Mouse (Mus musculus) urinary bladder, postnatal 14 days (tissue): ENCODE results near the gene Mfap4.

Source experiments
- DNase-seq: peaks from one replicate; pipeline ENCODE4 v3.0.0; 2021; ENCODE audit warnings: low spot score

Gene Mfap4

DNA sequence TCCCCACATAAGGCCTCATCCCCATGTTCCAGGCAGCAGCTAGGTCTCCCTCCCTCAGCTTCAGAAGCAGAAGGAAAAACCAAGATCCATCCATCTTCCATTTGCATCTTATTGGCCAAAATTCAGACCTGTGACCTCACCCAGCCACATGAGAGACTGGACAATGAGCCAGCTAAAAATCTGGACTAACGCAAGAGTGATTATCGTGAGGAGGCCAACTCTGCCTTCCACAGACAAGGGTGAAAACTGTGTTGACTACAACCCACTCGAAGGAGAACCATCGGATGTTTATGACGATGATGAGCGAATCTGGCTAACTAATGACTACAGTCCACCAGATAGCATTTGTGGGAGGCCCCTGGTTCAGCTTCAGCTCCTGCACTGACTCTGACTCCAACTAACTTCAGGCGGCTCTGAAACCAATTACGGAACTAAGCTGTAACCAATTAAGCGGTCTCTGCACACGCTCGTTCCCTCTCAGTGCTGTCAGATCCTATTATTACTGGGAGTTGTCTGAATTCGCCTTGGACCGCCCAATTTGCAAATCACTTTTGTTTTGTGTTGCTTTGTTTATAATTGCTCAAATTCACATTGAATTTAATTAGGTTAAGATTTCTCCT, 1.9 kb upstream of the Mfap4 start:
- DNase-seq: no peak

DNA sequence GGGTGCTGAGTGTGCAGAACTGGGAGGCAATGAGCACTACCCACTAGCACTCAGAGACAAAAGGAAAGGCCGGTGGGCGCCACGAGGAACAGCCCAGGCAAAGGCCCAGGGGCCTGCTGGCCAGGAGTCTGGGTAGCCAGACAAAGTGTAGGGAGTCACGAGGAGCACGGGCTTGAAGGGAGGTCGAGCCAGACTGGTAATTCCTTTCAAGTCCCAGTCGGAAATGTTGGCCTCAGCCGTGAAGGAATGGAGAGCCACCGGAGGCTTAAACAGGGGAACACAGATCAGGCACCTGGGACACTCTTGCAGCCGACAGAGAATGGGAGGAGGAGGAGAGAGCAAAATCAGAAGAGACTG, 997 bp upstream of the Mfap4 start:
- no peak for DNase-seq

DNA sequence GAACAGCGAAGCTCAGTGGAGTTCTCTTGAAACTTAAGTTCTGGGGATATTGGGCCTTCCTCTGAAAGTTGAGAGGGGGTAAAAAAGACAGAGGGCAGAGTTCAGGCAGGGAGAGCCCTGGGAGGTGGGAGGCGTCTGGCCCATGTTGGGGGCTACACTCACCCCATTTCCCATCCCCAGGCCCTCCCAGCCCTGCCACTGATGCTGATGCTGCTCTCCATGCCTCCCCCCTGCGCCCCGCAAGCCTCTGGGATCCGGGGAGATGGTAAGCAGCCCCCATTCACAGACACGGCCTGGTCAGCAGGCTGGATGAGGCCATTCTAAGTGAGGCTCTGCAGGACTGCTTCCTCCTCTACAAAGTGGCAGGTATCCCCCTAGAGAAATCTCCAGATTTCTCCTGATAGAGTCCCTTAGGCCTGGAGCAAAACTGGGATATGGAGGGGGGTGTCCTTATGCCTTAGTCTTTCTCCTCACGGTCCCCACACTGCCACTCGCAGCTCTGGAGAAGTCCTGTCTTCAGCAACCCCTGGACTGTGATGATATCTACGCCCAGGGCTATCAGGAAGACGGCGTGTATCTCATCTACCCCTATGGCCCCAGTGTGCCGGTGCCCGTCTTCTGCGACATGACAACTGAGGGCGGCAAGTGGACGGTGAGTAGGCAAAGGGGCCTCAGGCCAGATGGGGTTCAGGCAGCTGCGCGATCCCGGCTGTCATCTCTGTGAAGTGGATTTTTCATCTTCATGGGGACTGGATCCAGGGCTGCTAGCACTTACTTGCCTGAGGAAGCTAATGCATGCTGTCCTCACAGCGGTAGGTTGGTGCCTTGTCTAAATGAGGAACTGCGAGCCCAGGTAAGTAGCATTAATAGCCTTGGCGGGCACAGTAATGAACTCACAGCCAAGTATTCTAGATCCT, 568 bp downstream of the Mfap4 start:
- DNase-seq: no peak

DNA sequence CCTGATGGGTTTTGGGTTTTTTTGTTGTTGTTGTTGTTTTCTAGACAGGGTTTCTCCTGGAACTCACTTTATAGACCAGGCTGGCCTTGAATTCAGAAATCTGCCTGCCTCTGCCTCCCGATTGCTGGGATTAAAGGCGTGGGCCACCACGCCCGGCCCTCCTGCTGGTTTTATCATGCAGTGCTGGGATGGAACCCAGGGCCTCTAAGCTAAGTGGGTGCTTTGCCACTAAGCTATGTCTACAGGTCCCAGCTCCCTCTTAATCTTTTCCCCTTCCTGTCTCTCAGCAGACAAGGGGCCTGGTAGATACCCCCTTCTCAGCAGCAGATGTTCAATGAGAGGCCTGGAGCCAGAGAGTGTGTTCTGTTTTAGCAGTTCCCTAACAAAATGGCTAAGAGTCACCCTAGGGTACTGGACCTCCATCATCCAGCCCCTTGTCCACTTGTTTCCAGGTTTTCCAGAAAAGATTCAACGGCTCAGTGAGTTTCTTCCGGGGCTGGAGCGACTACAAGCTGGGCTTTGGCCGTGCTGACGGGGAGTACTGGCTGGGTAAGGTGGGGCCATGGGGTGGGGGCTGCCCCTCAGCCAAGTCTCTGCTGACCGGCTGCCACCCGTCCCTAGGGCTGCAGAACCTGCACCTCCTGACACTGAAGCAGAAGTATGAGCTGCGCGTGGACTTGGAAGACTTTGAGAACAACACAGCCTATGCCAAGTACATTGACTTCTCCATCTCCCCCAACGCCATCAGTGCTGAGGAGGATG, 1.4 kb downstream of the Mfap4 start:
- DNase-seq: no peak

DNA sequence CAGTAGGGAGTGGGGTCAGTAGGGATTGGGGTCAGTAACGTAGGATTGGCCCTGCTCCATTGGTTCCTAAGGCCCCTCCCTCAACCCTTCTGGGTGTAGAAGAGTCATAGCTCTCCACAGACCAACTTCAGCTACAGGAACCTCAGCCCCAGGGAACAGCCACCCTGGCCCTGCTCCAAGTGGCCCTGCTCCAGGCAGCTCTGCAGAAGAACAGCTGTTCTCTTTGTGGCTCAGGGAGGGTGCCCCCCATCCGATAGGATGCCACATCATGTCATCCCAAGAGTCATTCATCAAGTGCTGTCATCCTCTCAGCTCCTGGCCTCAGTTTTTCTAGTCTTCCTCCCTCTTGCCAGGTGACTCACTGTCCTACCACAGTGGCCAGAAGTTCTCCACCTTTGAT, 2.2 kb downstream of the Mfap4 start:
- peak; percentile 73 for DNase-seq

DNA sequence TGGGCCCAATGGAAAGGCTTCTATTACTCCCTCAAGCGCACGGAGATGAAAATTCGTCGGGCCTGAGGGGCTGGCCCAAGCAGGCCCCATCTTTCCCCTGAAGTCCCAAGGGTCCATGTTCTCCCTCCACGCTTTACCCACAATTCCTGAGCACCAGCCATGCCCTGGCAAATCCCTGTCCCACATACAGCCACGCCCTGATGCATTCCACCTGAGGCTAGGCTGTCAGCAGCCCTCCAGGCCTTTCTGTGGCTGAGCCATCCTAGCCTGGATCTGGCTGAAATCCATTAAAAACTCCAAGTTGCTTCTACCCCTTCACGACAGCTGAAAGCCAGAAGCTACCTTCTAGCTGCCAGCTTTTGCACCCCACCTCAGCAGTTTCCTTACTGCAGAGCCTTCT, 2.7 kb downstream of the Mfap4 start:
- DNase-seq: no peak

DNA sequence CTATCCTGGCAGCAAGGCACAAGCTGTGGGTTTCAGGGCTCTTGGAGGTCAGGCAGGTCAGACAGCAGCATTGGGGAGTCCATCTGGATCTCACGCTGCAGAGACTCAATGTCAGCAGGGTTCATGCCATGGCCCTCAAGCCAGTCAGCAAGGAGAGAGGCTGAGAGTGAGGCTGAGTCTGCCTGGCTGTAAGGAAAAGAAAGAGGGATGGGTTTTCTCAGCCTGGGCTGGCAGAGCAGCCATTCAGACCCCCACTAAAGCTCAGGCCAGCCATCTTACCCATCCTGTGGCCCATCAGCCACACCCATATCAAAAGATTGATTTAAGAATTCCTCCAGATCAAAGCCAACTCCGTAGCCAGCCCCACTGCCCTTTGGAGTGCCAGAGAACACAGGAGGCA, 3.9 kb downstream of the Mfap4 start:
- DNase-seq: no peak

DNA sequence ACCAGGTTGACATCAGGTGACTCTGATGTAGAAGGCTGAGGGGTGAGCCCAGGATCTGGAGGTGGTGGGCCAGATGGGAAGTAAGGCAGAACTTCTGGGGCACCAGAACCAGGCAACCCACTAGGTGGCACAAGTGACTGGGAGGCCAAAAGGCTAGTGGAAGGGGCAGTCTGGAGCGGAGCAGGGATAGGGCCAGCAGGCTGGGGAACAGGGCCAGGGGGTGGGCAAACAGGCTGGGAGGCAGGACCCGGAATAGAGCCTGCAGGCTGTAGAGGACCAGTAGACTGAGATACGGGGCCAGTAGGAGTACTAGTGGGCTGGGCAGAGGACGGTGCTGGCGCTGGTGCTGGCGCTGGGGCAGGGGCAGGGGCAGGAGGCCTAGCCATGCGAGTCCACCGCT, 4.6 kb downstream of the Mfap4 start:
- no peak for DNase-seq

DNA sequence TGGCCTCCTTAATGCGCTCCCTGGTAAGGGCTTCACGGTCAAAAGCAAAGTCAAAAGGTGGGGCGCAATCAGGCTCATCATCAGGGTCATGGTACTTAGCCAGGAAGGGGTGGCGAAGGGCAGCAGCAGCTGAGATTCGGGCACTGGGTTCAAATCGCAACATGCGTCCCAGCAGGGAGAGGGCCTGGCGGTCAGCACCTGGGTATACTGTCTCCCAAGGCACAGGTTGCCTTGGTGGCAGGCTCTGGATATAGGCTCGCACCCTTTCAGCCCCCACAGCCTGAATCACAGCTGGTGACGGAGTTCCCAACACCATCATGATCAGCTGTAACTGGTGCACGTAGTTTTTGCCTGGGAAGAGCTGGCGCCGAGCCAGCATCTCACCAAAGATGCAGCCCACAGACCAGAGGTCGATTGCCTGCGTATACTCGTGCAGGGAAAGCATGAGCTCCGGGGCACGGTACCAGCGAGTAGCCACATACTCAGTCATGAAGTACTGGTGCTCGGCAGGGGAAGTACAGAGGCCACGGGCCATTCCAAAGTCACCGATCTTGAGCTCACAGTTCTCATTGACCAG, 5.8 kb downstream of the Mfap4 start:
- DNase-seq: no peak

DNA sequence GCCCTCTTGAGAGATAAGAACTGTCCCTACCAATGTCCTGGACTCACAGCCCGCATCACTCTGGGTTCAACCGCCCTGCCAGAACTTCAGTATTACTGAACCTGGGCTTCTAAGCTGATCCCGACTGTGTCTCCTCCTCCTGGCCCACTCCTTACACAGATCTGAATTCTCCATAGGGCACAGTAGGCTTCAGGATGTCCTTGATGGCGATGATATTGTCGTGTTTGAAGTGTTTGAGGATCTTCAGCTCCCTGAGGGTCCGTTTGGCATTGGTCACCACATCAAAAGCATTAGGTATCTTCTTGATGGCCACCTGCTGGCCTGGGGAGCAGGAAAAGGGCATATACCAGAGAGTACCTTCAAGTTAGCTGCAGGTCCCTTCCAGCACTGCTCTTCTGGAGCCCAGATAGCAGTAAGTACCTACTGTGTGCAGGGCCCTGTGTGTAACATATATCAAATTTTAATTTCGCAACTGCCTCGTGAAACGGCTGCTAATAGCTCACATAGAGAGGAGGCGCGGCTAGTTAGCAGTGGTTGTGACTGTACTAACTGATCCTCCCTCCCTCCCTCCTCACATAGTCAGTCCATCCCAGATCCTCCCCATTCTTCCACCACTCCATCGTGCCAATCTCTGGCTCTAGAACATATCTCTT, 7.6 kb downstream of the Mfap4 start:
- no peak for DNase-seq

DNA sequence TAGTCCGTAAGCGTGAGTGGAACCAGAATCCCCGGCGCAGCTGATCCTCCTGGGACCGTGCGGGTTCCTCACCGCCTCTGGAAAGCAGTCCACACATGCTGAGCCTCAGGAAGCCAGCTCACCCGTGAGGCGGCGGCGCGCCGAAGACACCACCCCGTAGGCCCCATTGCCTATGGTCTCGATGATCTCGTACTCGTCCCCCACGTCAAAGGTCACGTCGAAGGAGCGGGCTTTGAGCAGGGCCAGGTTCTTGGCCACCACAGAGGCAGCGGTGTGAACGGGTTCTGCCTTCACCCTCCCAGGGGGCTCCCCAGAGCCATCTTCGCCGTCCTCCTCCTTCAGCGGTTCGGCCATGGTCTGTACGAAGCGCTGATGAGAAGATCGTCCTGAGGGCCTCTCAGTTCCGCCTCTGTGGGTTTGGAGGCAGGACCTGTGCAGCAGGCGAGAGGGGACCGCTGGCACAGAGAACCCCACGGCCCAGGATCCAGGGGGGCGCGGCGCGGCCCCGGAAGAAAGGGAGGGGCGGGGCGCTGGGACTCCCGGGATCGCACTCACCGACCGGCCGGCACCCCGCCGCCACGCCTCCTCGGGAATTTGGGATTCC, 8.4 kb downstream of the Mfap4 start:
- peak; percentile 47 for DNase-seq

DNA sequence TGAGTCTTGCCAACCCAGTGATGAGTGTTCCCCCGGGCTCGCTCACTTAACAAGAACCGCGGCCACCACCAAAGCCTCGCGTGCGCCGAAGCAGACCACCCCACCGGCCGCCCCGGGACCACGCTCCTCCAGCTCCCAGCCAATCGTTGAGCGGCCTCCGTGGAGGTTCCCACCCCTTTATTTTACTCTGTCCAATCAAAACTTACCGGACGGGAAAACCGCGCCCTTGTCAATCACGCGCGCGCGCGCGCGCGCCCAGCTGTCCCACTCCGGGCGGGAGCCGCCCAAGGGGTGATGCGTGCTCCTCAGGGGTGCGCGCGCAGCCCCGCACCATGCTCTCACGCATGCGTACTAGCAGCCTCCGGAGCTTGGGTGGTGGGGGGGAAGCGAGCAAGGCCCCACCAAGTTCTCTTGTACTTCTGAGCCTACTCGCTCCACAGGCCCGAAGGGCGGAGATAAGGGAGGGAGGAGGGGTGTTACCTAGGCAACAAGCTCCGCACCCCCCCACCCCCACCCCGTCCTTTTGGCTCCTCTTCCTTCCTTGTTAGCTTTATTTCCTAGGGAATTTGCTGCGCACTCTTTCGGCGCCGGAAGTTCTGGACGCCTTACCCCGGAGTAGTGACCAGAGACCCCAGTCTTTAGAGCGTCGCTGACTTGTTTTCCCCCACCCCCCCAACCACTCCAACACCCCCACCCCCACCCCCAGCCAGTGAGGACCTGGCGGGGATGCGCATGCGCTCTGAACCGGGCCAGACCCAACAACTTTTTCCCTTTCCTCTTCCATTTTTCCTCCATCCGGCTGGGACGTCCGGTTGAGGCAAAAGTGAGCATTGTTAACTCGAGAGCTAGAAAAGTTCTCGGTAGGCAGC, 9.1 kb downstream of the Mfap4 start, which contains the start of gene Mapk7:
TSS of gene Mapk7 (minus strand) at position 278 of the 869 bp plus-strand sequence.
- DNase-seq: peak; percentile 97

DNA sequence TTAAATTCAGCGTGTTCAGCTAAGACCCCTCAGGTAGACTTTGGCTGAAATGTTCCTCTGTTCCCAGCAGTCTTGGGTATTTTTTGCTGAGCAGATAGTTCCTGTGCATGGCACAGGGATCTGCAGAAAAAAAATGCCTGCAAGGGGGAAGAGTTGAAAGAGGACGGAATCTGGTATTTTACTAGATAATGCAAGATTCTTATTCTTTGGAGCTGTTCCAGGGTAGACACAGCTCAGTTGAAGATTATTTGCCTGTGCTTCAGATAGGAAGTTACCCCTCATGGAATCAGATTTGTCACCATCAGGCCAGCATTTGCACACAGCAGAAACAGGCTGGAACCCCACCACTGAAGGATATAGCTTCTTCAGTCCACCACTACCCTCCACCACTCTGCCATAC, 10.3 kb downstream of the Mfap4 start:
- no peak for DNase-seq

DNA sequence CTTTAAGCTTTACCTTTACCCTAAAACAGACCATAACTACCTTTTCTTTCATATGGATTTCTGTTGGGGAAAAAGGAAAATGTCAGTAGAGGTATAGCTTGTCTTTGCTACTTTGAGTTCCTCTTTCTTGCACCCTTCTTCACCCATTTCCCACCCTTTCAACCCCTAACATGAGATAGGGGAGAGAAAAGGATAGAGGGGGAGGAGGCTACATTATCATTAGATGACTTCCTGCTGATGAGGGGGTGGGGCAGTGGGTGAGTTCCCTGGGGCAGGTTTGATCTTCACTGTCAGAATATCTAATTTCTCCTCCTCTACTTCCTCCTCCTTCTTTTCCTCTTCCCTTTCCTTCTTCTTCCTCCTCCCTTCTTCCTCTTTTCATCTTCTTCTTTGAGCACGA, 12.3 kb downstream of the Mfap4 start:
- DNase-seq: no peak

DNA sequence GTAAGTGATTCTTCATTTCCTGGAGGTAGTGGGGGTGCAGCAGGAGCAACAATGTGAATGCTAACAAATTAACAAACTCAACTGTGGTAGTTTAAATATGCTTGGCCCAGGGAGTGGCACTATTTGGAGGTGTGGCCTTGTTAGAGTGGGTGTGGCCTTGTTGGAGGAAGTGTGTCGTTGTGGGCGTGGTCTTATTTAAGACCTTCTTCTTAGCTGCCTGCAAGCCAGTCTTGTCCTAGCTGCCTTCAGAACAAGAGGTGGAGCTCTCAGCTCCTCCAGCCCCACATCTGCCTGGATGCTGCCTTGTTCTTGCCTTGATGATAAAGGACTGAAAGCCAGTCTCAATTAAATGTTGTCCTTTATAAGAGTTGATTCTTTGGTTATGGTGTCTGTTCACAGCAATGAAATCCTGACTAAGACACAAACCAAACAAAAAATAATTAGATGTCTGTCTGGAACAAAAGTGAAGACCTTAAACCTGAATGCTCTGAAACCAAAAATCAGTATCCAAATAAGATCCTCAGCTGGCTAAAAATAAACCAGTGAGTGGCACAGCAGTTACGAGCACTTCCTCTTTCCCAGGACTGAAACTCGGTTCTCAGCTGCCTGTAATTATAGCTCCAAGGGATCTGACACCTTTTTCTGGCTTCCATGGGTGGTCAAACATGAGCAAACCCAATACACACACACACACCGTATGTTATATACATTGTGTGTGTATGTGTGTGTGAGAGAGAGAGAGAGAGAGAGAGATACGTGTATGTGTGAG, 13.7 kb downstream of the Mfap4 start:
- no peak for DNase-seq

DNA sequence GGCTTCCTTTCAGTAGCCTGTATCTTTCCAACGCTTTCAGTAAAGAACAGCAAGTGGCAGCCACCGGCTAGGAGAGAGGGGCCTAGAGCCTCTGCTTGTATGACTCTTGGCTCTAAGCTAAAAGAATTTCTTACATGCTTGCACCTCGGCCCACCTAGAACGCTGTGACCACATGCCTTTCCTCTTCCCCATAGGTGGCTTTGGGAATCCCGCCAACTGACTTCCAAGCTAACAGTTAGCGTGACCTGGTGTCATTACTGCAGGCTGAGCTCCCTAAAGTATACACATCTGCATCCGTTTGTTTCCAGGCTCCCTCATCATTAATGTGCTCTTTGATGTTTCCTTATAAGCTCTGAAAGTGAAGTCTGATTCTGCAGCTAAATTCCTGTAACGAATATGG, 18.7 kb downstream of the Mfap4 start:
- DNase-seq: no peak

DNA sequence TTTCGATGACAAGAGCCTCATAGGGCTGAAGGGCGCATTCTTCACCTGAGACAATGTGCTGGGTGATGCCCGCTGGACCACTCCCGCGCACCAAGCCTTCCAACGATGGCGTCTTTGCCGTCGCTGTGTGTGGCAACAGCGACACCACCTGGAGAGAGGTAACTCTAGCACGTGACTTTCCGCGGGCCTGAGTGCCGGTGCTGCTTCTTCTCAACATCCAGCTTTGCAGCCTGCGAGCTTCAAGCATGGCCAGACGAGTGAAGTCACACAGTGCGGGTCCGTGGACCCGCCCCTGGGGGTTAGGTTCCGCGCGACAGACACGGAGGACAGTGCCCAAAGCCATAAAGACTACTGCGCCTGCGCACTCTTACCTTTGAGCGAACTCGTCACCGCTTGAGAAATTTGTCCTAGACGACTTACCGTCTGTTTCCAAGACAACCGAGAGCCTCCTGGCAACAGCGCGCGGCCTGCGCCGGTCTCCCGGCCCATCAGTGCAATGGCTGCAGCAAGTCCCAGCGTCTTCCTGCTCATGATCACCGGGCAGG, 19.6 kb downstream of the Mfap4 start, which contains the start of gene B9d1:
TSS of gene B9d1 (plus strand) at position 432 of the 545 bp plus-strand sequence.
- DNase-seq: peak; percentile 95

DNA sequence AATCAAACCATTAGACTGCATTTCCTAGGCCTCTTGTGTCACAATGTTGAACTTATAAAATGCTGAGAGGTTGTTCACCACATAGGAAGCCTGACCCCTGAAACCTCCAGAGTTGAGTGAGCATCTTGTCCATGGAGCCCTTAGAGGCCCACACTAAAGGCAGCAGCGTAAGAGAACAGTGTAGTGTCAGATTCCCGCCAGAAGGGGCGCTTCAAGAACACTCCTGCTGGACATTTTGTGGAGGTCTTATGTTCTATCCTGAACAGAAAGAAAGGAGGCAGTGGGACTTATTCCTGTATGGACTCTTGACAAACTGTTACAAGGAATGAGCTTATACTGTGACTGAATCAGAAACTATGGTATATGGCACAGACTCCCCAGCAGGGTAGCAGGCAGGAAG, 29.7 kb downstream of the Mfap4 start:
- DNase-seq: peak; percentile 27

DNA sequence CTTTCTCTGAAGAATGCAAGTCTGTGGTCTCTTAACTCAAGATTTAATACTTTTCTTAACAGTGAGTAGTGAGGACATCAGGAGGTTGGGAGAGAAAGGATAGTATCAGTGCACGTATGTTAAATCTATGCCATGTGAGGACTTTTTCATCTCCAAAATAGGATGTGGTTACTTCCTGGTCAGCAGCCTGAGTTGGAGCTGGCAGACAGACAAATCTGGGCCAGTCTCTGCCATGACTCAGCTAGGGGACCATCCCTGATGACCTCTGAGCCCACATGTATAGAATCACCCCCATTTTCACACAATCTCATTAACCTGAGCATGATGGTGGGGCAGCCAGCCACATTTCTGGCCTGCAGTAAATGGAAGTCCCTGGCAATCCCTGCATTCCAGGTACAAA, 32.7 kb downstream of the Mfap4 start:
- DNase-seq: no peak
